Comparison of ENCODE assay signal across 8 mouse cellular contexts in genomic region chr6:43296798-43297507, GRCm38 (mm10). TPM values are rescaled to one million over a fixed set of nuclear protein-coding genes. Genes with fewer than 3 reads are reported as not detected.
A peak's percentile ranks its signal among the peaks of the same experiment; 100 is the strongest.
DNase-seq lines count a peak whose midpoint lies in the region; ATAC-seq and TF ChIP-seq lines count a peak whose summit lies in the region.

No protein-coding gene starts in this region.

- H3K27ac ChIP-seq in heart, postnatal 0 days (ENCODE audit: low read depth): no peak overlapping the region
- H3K27ac ChIP-seq in heart, embryonic 11.5 days (ENCODE audit: low read depth, low read length): no peak overlapping the region
- H3K27ac ChIP-seq in heart, embryonic 12.5 days (ENCODE audit: poor library complexity, severe bottlenecking): no peak overlapping the region

- H3K4me2 ChIP-seq in heart, postnatal 0 days (ENCODE audit: low read depth, low read length): no peak overlapping the region
- H3K4me2 ChIP-seq in heart, embryonic 11.5 days: no peak overlapping the region
- H3K4me2 ChIP-seq in heart, embryonic 12.5 days: no peak overlapping the region

- TF ChIP-seq EP300 in heart, postnatal 0 days (IDR thresholded peaks at IDR 0.05; ENCODE audit: low read depth): no peak

- peak; percentile 76 for TF ChIP-seq CTCF in heart, postnatal 0 days (IDR thresholded peaks at IDR 0.05; ENCODE audit: low read depth)

- no peaks in the 10 kb centered on the region for H3K4me1 ChIP-seq in heart, postnatal 0 days (ENCODE audit: control insufficient read depth, insufficient read depth)
- peaks cover 6% of the 10 kb centered on the region; the same call in 1 of the 2 replicates for H3K4me1 ChIP-seq in heart, embryonic 11.5 days (ENCODE audit: control insufficient read depth, insufficient read depth, low read length)
- H3K4me1 ChIP-seq in heart, embryonic 12.5 days (replicated peaks): peaks cover 15% of the 10 kb centered on the region

- H3K9ac ChIP-seq in heart, postnatal 0 days (replicated peaks; ENCODE audit: low read depth, low read length): no peak overlapping the region
- H3K9ac ChIP-seq in heart, embryonic 11.5 days (ENCODE audit: low read depth, low read length): no peak overlapping the region
- no peak overlapping the region for H3K9ac ChIP-seq in heart, embryonic 12.5 days

- WGBS in heart, postnatal 0 days: 33% methylated on average over 7 of the region's 7 CpGs
- 35% methylated on average over 7 of the region's 7 CpGs for WGBS in heart, embryonic 11.5 days (ENCODE audit: insufficient replicate concordance)
- WGBS in heart, embryonic 12.5 days: 41% methylated on average over 7 of the region's 7 CpGs

- H3K9me3 ChIP-seq in heart, postnatal 0 days (replicated peaks; ENCODE audit: control insufficient read depth, low read length): no peaks in the 10 kb centered on the region
- H3K9me3 ChIP-seq in heart, embryonic 11.5 days (replicated peaks; ENCODE audit: control insufficient read depth, low read length): no peaks in the 10 kb centered on the region
- no peaks in the 10 kb centered on the region for H3K9me3 ChIP-seq in heart, embryonic 12.5 days (replicated peaks)

- no peak overlapping the region for H3K4me3 ChIP-seq in heart, postnatal 0 days (ENCODE audit: low read depth, low read length)
- no peak overlapping the region for H3K4me3 ChIP-seq in heart, embryonic 11.5 days (ENCODE audit: low read depth, low read length)
- H3K4me3 ChIP-seq in heart, embryonic 12.5 days: no peak overlapping the region

- no peaks in the 10 kb centered on the region for H3K27me3 ChIP-seq in heart, postnatal 0 days (ENCODE audit: control insufficient read depth, insufficient read depth, low read length)
- no peaks in the 10 kb centered on the region for H3K27me3 ChIP-seq in heart, embryonic 11.5 days (ENCODE audit: control insufficient read depth, insufficient read depth, low read length)
- no peaks in the 10 kb centered on the region for H3K27me3 ChIP-seq in heart, embryonic 12.5 days (replicated peaks)

- H3K36me3 ChIP-seq in heart, postnatal 0 days (replicated peaks; ENCODE audit: control insufficient read depth, insufficient read depth, low read length): no peaks in the 10 kb centered on the region
- no peaks in the 10 kb centered on the region for H3K36me3 ChIP-seq in heart, embryonic 11.5 days (ENCODE audit: control insufficient read depth, insufficient read depth, low read length)
- no peaks in the 10 kb centered on the region for H3K36me3 ChIP-seq in heart, embryonic 12.5 days

- no peak for ATAC-seq in heart, postnatal 0 days (ENCODE audit: insufficient read depth, low read depth)
- ATAC-seq in heart, embryonic 11.5 days (replicated peaks; ENCODE audit: insufficient number of reproducible peaks, low FRiP score, low TSS enrichment): no peak
- peak; percentile 56 for ATAC-seq in cerebellum, adult (ENCODE audit: insufficient number of reproducible peaks, low FRiP score, low TSS enrichment)
- peak; percentile 50 for ATAC-seq in granulocyte monocyte progenitor cell, adult 5-6 weeks (replicated peaks; ENCODE audit: poor library complexity, severe bottlenecking)
- no peak for ATAC-seq in activated CD4-positive, CD25-positive, alpha-beta regulatory T cell, adult 4 months
- no peak for ATAC-seq in heart, embryonic 12.5 days (ENCODE audit: insufficient number of reproducible peaks, low FRiP score)

- DNase-seq in heart, postnatal 0 days (ENCODE audit: low spot score): peak; percentile 32
- peak; percentile 44 for DNase-seq in 416B (ENCODE audit: low read depth)
- DNase-seq in lung, postnatal 25 days (ENCODE audit: low spot score): peak; percentile 48

RNA-seq across cellular contexts. Expression of gene Nobox, which starts 12.4 kb away (rescaled TPM):
- not detected in 2 replicates for total RNA-seq in heart, postnatal 0 days (2014; rRNA removed; ENCODE audit: low replicate concordance)
- not detected in 2 replicates for polyA plus RNA-seq in heart, postnatal 0 days (2015; fragmentation: Nextera tagmentation; extraction: Ambion mirVana)
- polyA plus RNA-seq in heart, embryonic 11.5 days (2014; fragmentation: Nextera tagmentation; extraction: Ambion mirVana): not detected in 2 replicates
- total RNA-seq in granulocyte monocyte progenitor cell, adult 5-6 weeks (2014; fragmentation: Nextera tagmentation): not detected in 2 replicates
- not detected in 2 replicates for total RNA-seq in granulocyte monocyte progenitor cell, adult 5-6 weeks (2017)
- polyA plus RNA-seq in activated CD4-positive, CD25-positive, alpha-beta regulatory T cell, adult 4 months (2017; shearing (Covaris generic)): not detected
- polyA plus RNA-seq in heart, embryonic 12.5 days (2016; fragmentation: Nextera tagmentation; extraction: Ambion mirVana): not detected in 2 replicates

RNA-seq across cellular contexts. Expression of gene Arhgef5, which starts 31.6 kb away (rescaled TPM):
- total RNA-seq in heart, postnatal 0 days (2014; rRNA removed; ENCODE audit: low replicate concordance): 9.1 and 13.7 TPM in 2 replicates
- polyA plus RNA-seq in heart, postnatal 0 days (2015; fragmentation: Nextera tagmentation; extraction: Ambion mirVana): 3.6 and 5.1 TPM in 2 replicates
- 5.1 and 7.5 TPM in 2 replicates for polyA plus RNA-seq in heart, embryonic 11.5 days (2014; fragmentation: Nextera tagmentation; extraction: Ambion mirVana)
- total RNA-seq in granulocyte monocyte progenitor cell, adult 5-6 weeks (2014; fragmentation: Nextera tagmentation): 2.0 and 2.5 TPM in 2 replicates
- 1.4 and 2.2 TPM in 2 replicates for total RNA-seq in granulocyte monocyte progenitor cell, adult 5-6 weeks (2017)
- polyA plus RNA-seq in activated CD4-positive, CD25-positive, alpha-beta regulatory T cell, adult 4 months (2017; shearing (Covaris generic)): 1 to 10 TPM; 2.2 to 2.9 TPM
- polyA plus RNA-seq in heart, embryonic 12.5 days (2016; fragmentation: Nextera tagmentation; extraction: Ambion mirVana): 8.6 and 8.9 TPM in 2 replicates

Comparison
In these comparisons a context has a peak if more than half of its experiments do, and no peak if none do; other contexts are left out.
1. ATAC-seq: peak in cerebellum, adult (single experiment) and granulocyte monocyte progenitor cell, adult 5-6 weeks (single experiment); none in heart, postnatal 0 days (single experiment), heart, embryonic 11.5 days (single experiment), activated CD4-positive, CD25-positive, alpha-beta regulatory T cell, adult 4 months (single experiment) and heart, embryonic 12.5 days (single experiment).
2. Peak in every context shown above with its lines, with median percentiles within 50 percentile points of each other: DNase-seq.